Mouse (Mus musculus) embryonic facial prominence, embryonic 11.5 days (tissue): ENCODE results near the gene Celf5. TPM values are rescaled to one million over a fixed set of nuclear protein-coding genes. Genes with fewer than 3 reads are reported as not detected.

ENCODE experiments used
- ATAC-seq: fragments of 200-750 bp; cut with Nextera tagmentation; replicated peaks from 2 replicates; pipeline ENCODE4 v1.8.0; 2017; ENCODE audit warnings: low read depth; ENCODE audit not compliant: insufficient number of reproducible peaks, low FRiP score, low TSS enrichment
- DNase-seq: peaks from one replicate; pipeline ENCODE4 v3.0.0-alpha.2; 2015; ENCODE audit warnings: low spot score
- H3K27ac ChIP-seq: fragments of 300-500 bp; sonication (generic); replicated peaks from 2 replicates; pipeline ENCODE4 v1.5.1; 2014; ENCODE audit warnings: mild to moderate bottlenecking, low read depth, low read length, control low read depth
- H3K27me3 ChIP-seq: fragments of 300-500 bp; sonication (generic); 2 replicates; pipeline ENCODE4 v1.6.1; 2014; ENCODE audit warnings: mild to moderate bottlenecking, low read length, moderate library complexity, mixed read lengths; ENCODE audit not compliant: control insufficient read depth, insufficient read depth
- H3K36me3 ChIP-seq: fragments of 300-500 bp; sonication (generic); replicated peaks from 2 replicates; pipeline ENCODE4 v1.6.1; 2014; ENCODE audit warnings: low read depth, mild to moderate bottlenecking, low read length, moderate library complexity, mixed read lengths; ENCODE audit not compliant: control insufficient read depth, insufficient read depth
- H3K4me1 ChIP-seq: fragments of 300-500 bp; sonication (generic); 2 replicates; pipeline ENCODE4 v1.6.1; 2014; ENCODE audit warnings: low read length, mixed read lengths; ENCODE audit not compliant: control insufficient read depth, insufficient read depth
- H3K4me2 ChIP-seq: fragments of 300-500 bp; sonication (generic); 2 replicates; pipeline ENCODE4 v1.6.1; 2014; ENCODE audit warnings: low read depth, mild to moderate bottlenecking, control low read depth, low read length, moderate library complexity
- H3K4me3 ChIP-seq: fragments of 300-500 bp; sonication (generic); 2 replicates; pipeline ENCODE4 v1.5.1; 2014; ENCODE audit warnings: low read depth, low read length, control low read depth
- H3K9ac ChIP-seq: fragments of 300-500 bp; sonication (generic); replicated peaks from 2 replicates; pipeline ENCODE4 v1.6.1; 2014; ENCODE audit warnings: mild to moderate bottlenecking, control low read depth, low read length
- H3K9me3 ChIP-seq: fragments of 300-500 bp; sonication (generic); replicated peaks from 2 replicates; pipeline ENCODE4 v1.6.1; 2016; ENCODE audit warnings: mild to moderate bottlenecking, low read length, inconsistent platforms, mixed read lengths; ENCODE audit not compliant: control insufficient read depth
- WGBS: fragments of 180-500 bp; shearing (Covaris S2); extraction: QIAGEN DNeasy Blood & Tissue Kit; methylation state at CpG from one replicate; pipeline ENCODE4 v1.1.7; 2014; 5-methylcytosine and 5-hydroxymethylcytosine counted together
- polyA plus RNA-seq: library from polyadenylated mRNA; unstranded; fragments of >200 nt; fragmentation: Nextera tagmentation; extraction: Ambion mirVana; gene quantifications from 2 replicates; pipeline ENCODE4 v1.2.1, GENCODE M21; 2014

The Celf5 gene
- polyA plus RNA-seq, 1 experiment from 2014 or later: 2.5 TPM

GRCm38 (mm10) chr10:81459399-81459798, 23.1 kb downstream of the Celf5 start:
- WGBS: 69% methylated on average over 21 of the region's 21 CpGs
- Histone ChIP-seq H3K9me3 (no peaks in the 10 kb centered on the region), H3K4me1 (no peaks in the 10 kb centered on the region; the same call in 1 of the 2 replicates), H3K27me3 (peaks cover 69% of the 10 kb centered on the region), H3K4me2 (no peak overlapping the region), H3K4me3 (no peak overlapping the region), H3K36me3 (no peaks in the 10 kb centered on the region; the same call in 1 of the 2 replicates), H3K27ac (no peak overlapping the region), H3K9ac (no peak overlapping the region)
- DNase-seq (no peak), ATAC-seq (no peak)

GRCm38 (mm10) chr10:81458267-81458666, 24.2 kb downstream of the Celf5 start:
- H3K4me1 ChIP-seq: no peaks in the 10 kb centered on the region; the same call in 1 of the 2 replicates
- DNase-seq (no peak), ATAC-seq (no peak)
- WGBS: 82% methylated on average over 6 of the region's 6 CpGs
- no peak overlapping the region for H3K27ac ChIP-seq
- no peaks in the 10 kb centered on the region for H3K36me3 ChIP-seq
- H3K4me3 ChIP-seq: no peak overlapping the region
- H3K27me3 ChIP-seq: peaks cover 67% of the 10 kb centered on the region
- H3K9me3 ChIP-seq: no peaks in the 10 kb centered on the region
- no peak overlapping the region for H3K4me2 ChIP-seq
- H3K9ac ChIP-seq: no peak overlapping the region

- no peak for ATAC-seq
- no peaks in the 10 kb centered on the region; the same call in 1 of the 2 replicates for H3K4me1 ChIP-seq
- H3K4me2 ChIP-seq: no peak overlapping the region
- no peaks in the 10 kb centered on the region for H3K9me3 ChIP-seq
- 82% methylated on average over 8 of the region's 8 CpGs for whole genome bisulfite sequencing
- no peak overlapping the region for H3K27ac ChIP-seq
- no peak overlapping the region for H3K9ac ChIP-seq
- H3K27me3 ChIP-seq: peaks cover 67% of the 10 kb centered on the region
- no peak for DNase-seq
- H3K36me3 ChIP-seq: no peaks in the 10 kb centered on the region
- no peak overlapping the region for H3K4me3 ChIP-seq
These were observed 24.9 kb downstream of the Celf5 start for GRCm38 (mm10) chr10:81457624-81458023.

GRCm38 (mm10) chr10:81456983-81457563, 25.4 kb downstream of the Celf5 start:
- Histone ChIP-seq H3K4me2 (no peak overlapping the region), H3K27ac (no peak overlapping the region)
- no peak for DNase-seq

GRCm38 (mm10) chr10:81455181-81455895, 27.2 kb downstream of the Celf5 start, which contains the start of gene Nfic:
Gene Nfic, minus strand, starts transcription at chr10:81455635.
- 59% methylated on average over 28 of the region's 28 CpGs for WGBS
- ATAC-seq (no peak), DNase-seq (no peak)
- Histone ChIP-seq H3K4me2 (no peak within 1 kb of the TSS), H3K27ac (no peak within 1 kb of the TSS), H3K9ac (no peak within 1 kb of the TSS), H3K4me1 (no peaks in the 10 kb centered on the region), H3K36me3 (no peaks in the 10 kb centered on the region), H3K27me3 (peaks cover 65% of the 10 kb centered on the region), H3K9me3 (no peaks in the 10 kb centered on the region), H3K4me3 (no peak within 1 kb of the TSS)

More at GRCm38 (mm10) chr10:81456983-81457563, 25.4 kb downstream of the Celf5 start:
- H3K9ac ChIP-seq: no peak overlapping the region
- H3K9me3 ChIP-seq: no peaks in the 10 kb centered on the region
- H3K36me3 ChIP-seq: no peaks in the 10 kb centered on the region
- no peak for ATAC-seq
- H3K4me1 ChIP-seq: no peaks in the 10 kb centered on the region; the same call in 1 of the 2 replicates
- no peak overlapping the region for H3K4me3 ChIP-seq
- H3K27me3 ChIP-seq: peaks cover 67% of the 10 kb centered on the region
- 62% methylated on average over 12 of the region's 12 CpGs for WGBS

GRCm38 (mm10) chr10:81454106-81454505, 28.4 kb downstream of the Celf5 start:
- 71% methylated on average over 2 of the region's 2 CpGs for WGBS
- no peak for DNase-seq
- Histone ChIP-seq H3K4me2 (no peak overlapping the region), H3K27me3 (peaks cover 55% of the 10 kb centered on the region), H3K9ac (no peak overlapping the region), H3K4me3 (no peak overlapping the region), H3K36me3 (no peaks in the 10 kb centered on the region), H3K4me1 (no peaks in the 10 kb centered on the region), H3K9me3 (no peaks in the 10 kb centered on the region), H3K27ac (no peak overlapping the region)
- ATAC-seq: no peak

GRCm38 (mm10) chr10:81452947-81453288, 29.6 kb downstream of the Celf5 start:
- Histone ChIP-seq H3K4me3 (no peak overlapping the region), H3K27ac (no peak overlapping the region), H3K4me1 (no peaks in the 10 kb centered on the region), H3K9ac (no peak overlapping the region), H3K27me3 (peaks cover 47% of the 10 kb centered on the region), H3K4me2 (no peak overlapping the region), H3K36me3 (no peaks in the 10 kb centered on the region), H3K9me3 (no peaks in the 10 kb centered on the region)
- DNase-seq: no peak
- 2% methylated on average over 14 of the region's 14 CpGs for WGBS
- ATAC-seq: no peak

GRCm38 (mm10) chr10:81452237-81452946, 30.1 kb downstream of the Celf5 start:
- no peak for ATAC-seq
- no peak overlapping the region for H3K27ac ChIP-seq
- H3K4me3 ChIP-seq: no peak overlapping the region
- H3K4me2 ChIP-seq: no peak overlapping the region
- no peaks in the 10 kb centered on the region for H3K36me3 ChIP-seq
- H3K27me3 ChIP-seq: peaks cover 47% of the 10 kb centered on the region
- H3K4me1 ChIP-seq: no peaks in the 10 kb centered on the region
- H3K9me3 ChIP-seq: no peaks in the 10 kb centered on the region
- H3K9ac ChIP-seq: no peak overlapping the region
- WGBS: 7% methylated on average over 35 of the region's 36 CpGs
- DNase-seq: no peak
